Mouse (Mus musculus) lung, postnatal 25 days (tissue): ENCODE results near the gene Gm20388.
"Not testable (repeated sequence)": the region's sequence is repeated elsewhere in the genome, so short reads cannot be mapped to it uniquely, and the experiment has no call there.

ENCODE experiments used
- DNase-seq: peaks from one replicate; pipeline ENCODE4 v3.0.0; 2022; ENCODE audit warnings: low spot score

Gene Gm20388

GRCm38 (mm10) chr8:120317118-120317824, 406.6 kb downstream of the Gm20388 start:
- DNase-seq, result no peak

GRCm38 (mm10) chr8:120318476-120318991, 407.9 kb downstream of the Gm20388 start:
- no peak for DNase-seq

GRCm38 (mm10) chr8:120319449-120319848, 408.8 kb downstream of the Gm20388 start:
- DNase-seq, result peak; percentile 76

DNA sequence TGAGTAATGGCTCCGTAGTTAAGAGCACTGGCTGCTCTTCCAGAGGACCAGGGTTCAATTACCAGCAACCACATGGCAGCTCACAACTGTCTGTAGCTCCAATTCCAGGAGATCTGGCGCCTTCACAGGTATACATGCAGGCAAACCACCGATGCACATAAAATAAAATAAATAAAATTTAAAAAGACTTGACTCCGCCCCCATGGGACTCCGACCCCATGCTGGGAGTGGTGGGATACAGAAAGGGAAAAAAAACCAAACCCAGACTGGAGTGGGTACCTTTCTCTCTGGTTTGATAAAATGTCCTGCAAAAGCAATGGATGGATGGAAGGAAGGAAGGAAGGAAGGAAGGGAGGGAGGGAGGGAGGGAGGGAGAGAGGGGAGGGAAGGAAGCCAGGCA, 409.5 kb downstream of the Gm20388 start:
- no peak for DNase-seq

DNA sequence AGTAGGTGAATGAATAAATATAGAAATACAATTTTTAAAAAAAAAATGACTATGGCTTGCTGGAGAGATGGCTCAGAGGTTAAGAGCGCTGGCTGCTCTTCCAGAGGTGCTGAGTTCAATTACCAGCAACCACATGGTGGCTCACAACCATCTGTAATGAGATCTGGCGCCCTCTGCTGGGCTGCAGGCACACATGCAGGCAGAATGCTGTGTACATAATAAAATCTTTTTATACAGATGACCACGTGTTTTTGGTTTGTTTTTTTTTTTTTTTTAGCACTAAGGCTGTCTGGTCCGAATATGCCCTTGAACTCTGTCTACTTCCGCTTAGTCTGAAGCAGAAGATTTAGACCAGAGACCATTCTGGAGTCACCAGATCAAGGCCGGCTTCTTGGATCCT, 411.1 kb downstream of the Gm20388 start:
- no peak for DNase-seq

DNA sequence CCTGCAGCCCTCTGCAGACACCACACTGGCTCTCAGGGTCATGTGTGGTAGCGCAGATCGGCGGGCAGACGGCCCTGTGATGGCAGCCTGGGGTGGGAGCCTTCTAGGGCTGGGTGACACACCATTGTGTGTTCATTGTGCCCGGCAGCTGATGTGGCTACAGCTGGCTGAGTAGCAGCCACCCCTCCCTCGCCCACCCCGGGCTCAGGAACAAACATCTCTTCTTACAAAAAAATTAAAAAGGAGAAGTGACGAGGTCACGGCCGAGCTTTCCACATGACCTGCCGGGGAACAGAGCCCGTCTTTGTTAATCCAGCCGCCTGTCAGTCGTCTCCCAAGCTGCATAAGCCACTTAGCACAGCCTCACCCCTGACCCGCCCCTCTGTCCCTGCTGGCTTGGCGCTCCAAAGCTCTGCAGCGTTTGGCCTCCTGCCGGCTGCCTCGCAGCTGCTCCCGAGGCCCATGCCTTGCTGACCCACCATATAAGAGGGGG, 412.4 kb downstream of the Gm20388 start:
- DNase-seq, result peak; percentile 74

DNA sequence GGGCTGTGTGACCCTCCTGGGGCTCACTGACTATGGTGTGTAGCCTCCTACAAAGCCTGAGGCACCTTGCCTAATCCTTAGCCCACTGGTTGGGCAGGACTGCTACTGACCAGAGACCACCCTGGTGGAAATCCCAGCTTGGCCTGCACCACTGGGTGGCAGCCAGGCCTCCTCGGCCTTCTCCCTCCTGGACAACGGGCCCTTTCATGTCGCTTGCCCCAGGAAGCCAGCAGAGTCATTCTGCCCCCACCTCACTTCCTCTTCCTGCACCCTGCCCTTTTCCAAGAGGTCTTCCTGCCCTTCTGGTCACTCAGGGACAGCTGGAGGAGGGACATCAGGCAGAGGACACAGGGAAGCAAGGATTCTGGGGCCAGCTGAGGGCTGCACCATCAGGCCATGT, 413.9 kb downstream of the Gm20388 start:
- DNase-seq, result peak; percentile 62

DNA sequence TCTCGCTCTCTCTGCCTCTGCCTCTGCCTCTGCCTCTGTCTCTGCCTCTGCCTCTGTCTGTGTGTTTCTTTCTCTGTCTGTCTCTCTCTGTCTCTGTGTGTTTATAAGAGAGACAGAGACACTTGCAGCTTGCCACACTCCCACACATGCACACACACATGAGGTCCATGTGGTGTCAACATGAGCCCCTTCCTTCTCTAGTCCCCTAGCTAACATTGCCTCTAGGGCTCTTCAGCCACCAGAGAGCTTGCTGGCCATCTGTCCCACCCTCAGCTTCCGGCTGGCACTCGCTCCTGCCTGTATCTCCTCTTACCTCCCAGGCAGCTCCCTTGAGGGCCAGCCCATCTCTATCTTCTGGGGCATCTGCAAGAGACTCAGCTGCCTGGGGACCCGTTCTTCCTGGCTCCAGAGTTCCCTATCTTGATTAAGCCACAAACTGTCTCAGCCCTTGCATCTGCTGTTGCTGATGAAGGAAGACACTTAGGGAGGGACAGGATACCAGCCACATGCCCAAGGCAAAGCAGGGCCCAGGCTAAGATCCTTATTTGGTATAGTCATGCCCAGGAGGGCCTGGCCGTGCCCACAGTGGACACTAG, 414.6 kb downstream of the Gm20388 start:
- no peak for DNase-seq

- DNase-seq, result no peak
Observed at GRCm38 (mm10) chr8:120327131-120327554, 416.5 kb downstream of the Gm20388 start.

GRCm38 (mm10) chr8:120328361-120329022, 417.9 kb downstream of the Gm20388 start:
- DNase-seq, result no peak

GRCm38 (mm10) chr8:120329030-120329748, 418.5 kb downstream of the Gm20388 start:
- no peak for DNase-seq

GRCm38 (mm10) chr8:120331027-120331426, 420.4 kb downstream of the Gm20388 start:
- DNase-seq, result no peak

GRCm38 (mm10) chr8:120332379-120333229, 422.0 kb downstream of the Gm20388 start:
- no peak for DNase-seq

DNA sequence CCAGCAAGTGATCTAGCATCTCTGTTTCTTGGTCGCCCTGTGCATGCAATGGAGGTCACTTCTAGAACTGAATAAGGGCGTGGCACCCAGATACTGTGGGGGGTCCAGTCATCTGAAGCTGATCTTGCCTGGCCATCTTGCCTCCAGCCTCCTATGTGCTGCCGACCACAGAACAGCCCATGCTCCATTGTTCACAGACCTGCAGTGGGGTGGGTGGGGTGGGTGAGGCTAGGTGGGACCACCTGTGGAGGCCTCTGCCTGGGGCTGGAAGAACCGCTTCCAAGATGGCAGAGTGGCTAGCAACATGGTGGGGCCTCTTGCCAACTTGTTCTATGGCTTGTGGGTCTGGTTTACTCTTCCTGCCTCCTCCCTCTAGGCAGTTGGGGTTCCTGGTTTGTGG, 423.0 kb downstream of the Gm20388 start:
- DNase-seq, result no peak

DNA sequence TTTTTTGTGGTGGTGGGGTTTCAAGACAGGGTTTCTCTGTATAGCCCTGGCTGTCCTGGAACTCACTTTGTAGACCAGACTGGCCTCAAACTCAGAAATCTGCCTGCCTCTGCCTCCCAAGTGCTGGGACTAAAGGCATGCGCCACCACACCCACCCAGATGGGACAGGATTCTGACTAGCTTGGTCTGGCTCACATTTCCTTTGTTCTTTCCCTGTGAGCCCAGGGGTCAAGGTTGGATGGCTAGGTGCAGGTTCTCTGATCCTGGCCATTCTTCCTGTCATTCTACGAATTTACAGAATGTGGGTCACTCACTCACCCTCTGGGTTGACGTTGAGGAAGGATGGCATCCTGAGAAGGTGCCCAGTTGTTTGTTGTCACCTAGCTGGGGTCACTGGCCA, 423.6 kb downstream of the Gm20388 start:
- DNase-seq, result not testable (repeated sequence)

DNA sequence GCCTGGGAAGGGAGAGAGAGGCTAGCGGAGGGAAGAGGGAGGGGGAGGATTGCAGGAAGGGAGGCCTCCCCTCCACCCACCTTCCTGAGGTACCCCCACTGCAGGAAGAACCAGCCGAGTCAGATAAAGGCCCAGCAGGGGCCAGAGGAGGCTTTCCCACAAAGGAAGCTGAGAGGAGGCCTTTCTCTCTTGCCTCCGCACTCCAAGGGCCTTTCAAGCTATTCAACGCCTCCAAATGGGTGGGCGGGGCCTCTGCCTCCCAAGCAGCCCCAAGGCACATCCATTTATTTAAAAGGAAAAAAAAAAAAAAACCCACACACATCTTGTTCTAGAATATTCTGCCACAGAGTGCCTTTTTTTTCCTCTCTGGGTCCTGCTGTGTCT, 424.2 kb downstream of the Gm20388 start:
- no peak for DNase-seq

- peak; percentile 51 for DNase-seq
Observed at GRCm38 (mm10) chr8:120335262-120336086, 424.8 kb downstream of the Gm20388 start.

DNA sequence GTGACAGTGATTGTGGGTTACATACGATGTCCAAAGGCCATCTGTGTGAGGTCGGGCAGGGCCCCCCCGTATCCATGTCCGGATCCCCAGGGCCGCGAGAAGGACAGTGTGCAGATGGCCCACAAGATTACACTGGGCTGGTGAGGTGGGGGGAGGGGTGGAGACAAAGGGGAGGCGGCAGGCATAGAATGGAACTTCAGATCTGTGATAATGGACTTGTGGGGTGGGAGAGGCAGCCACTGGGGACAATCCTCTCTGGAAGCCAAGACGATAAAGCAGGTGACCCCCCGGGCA, 425.4 kb downstream of the Gm20388 start:
- DNase-seq, result no peak

DNA sequence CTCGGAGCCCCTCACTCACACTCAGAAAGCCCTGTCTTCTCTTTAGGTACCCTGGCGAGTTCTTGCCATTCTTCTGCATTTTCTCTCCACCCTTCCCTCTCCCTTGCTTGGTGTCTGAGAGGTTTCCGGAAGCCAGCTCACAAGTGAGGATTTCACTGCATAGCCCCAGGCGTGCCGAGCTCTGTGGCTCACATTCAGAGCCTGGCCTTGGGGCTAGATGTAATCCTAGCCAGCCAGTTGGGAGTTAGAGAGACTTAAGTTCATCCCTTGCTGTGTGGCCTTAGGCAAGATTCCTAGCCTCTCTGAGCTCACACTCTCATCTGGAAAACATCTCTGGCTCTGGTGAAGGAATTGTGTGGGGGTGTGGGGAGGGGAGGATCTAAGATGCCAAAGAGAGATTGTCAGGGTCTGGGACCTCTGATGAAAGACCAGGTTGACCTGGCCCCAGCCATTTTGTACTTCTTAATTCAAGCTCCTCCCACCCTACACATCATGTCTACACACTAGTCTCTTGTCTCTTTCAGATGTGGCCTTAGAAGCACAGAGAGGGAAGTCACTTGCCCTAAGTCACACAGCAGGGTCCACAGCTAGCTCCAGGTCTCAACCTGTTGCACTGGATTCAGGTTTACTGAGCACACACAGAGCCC, 426.4 kb downstream of the Gm20388 start:
- no peak for DNase-seq

DNA sequence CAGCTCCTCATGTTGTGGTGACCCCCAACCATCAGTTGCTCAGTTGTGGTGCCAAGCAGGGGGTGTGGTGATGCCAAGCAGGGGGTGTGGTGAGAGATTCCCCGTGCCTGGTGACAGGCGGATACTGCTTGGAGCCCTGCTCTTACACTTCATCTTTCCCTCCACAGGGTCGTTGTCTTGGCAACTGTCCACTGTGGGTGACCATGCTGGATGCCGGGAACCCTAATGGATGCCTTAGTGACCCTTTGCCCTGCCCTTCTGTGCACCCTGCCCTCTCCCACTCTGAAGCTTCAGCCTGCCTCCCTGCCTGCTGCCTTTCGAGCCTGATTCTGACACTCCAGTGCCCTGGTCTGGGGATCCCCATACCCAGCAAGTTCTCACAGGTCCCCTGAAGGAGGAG, 427.0 kb downstream of the Gm20388 start:
- no peak for DNase-seq
